Mouse (Mus musculus): ENCODE results near the gene Hjurp.

DNA sequence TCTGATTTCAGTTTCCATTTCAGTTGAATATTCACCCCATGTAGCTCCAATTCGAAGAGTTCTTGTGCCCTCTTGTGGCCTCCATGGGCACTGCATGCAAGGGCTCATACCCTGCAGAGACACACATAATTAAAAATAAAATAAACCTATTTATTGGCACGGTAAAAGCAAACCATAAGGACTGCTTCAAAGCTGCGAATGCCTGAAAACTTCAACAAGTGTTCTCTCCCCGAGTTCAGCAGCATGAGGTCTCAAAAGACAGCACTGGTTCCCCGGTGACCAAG is 10.2 kb upstream of the Hjurp start:
- TF ChIP-seq CTCF (IDR thresholded peaks at IDR 0.05; ENCODE audit: low read depth, low read length) (no peak), POLR2A (IDR thresholded peaks at IDR 0.05; ENCODE audit: extremely low read depth, insufficient read depth, low read length) (no peak)

Measured in liver, adult 2 months (tissue).